ENCODE assay signal across 9 mouse cellular contexts in the genomic region with DNA sequence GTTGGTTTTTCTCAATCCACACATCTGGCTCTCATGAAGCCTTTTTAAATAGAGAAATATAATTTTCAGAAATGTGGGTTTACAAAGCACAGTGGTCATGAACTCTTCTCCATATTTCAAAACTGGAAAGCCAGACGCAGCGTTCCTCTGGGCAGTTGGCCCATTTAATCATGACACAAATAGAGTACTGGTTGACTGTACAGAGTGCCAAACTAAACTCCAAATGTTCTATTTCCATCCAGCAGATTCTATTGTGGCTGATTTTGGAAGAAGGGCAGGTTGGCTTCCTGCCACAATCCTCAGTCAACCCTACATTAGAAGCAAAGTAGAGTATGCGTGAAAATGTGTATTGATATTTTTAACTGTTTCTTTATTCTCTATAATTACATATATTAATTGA.
DNase-seq lines count a peak whose midpoint lies in the region; ATAC-seq and TF ChIP-seq lines count a peak whose summit lies in the region.
"Had no signal": no experiment of that assay in that cellular context is flagged by ENCODE, and none has a peak within 500 bp of the region (broad histone marks: within the 10 kb centered on the region; RNA-seq: fewer than 3 reads in every experiment).

No protein-coding gene starts in this region.

- no peak overlapping the region for H3K9ac ChIP-seq in hindbrain, postnatal 0 days (replicated peaks; ENCODE audit: low read length)
- H3K9ac ChIP-seq in hindbrain, embryonic 14.5 days, result no peak overlapping the region
- H3K9ac ChIP-seq: heart, embryonic 15.5 days had no signal

- no peak overlapping the region for H3K4me3 ChIP-seq in hindbrain, postnatal 0 days (ENCODE audit: low read length)
- no peak overlapping the region for H3K4me3 ChIP-seq in hindbrain, embryonic 14.5 days (replicated peaks; ENCODE audit: low read length)
- H3K4me3 ChIP-seq: heart, embryonic 15.5 days had no signal

- DNase-seq in hindbrain, postnatal 0 days (ENCODE audit: low spot score), result peak; percentile 54
- DNase-seq in hindbrain, embryonic 14.5 days (ENCODE audit: low spot score), result no peak
- DNase-seq in adrenal gland, adult 8-10 months, result peak; percentile 1
- peak; percentile 45 for DNase-seq in cerebellum, adult 9-10 months
- peak; percentile 14 to 49 for DNase-seq in layer of hippocampus, postnatal 25 days (ENCODE audit: extremely low spot score in 1 of 2, low spot score in 1 of 2)
- DNase-seq in natural killer cell, adult 2 months (ENCODE audit: low spot score in 2 of 2), result no peak
- no peak for DNase-seq in thymus, postnatal 4 days
- DNase-seq in spleen, postnatal 14 days (ENCODE audit: low spot score in 2 of 2), result no peak

- no peak overlapping the region for H3K27ac ChIP-seq in hindbrain, postnatal 0 days
- H3K27ac ChIP-seq in hindbrain, embryonic 14.5 days, result no peak overlapping the region
- H3K27ac ChIP-seq: heart, embryonic 15.5 days had no signal

- no peaks in the 10 kb centered on the region for H3K27me3 ChIP-seq in hindbrain, postnatal 0 days (ENCODE audit: insufficient read depth, low read length)
- H3K27me3 ChIP-seq in hindbrain, embryonic 14.5 days (ENCODE audit: control insufficient read depth, insufficient read depth, low read length), result no peaks in the 10 kb centered on the region
- H3K27me3 ChIP-seq: heart, embryonic 15.5 days had no signal

- H3K4me2 ChIP-seq in hindbrain, postnatal 0 days (ENCODE audit: low read depth, low read length), result no peak overlapping the region
- no peak overlapping the region for H3K4me2 ChIP-seq in hindbrain, embryonic 14.5 days (replicated peaks)
- H3K4me2 ChIP-seq: heart, embryonic 15.5 days had no signal

- H3K4me1 ChIP-seq in hindbrain, postnatal 0 days (ENCODE audit: insufficient read depth, low read length), result no peaks in the 10 kb centered on the region
- H3K4me1 ChIP-seq in hindbrain, embryonic 14.5 days (replicated peaks; ENCODE audit: control insufficient read depth, insufficient read depth, low read length), result no peaks in the 10 kb centered on the region
- H3K4me1 ChIP-seq: heart, embryonic 15.5 days had no signal

- WGBS in hindbrain, postnatal 0 days, result 45% methylated on average over 3 of the region's 3 CpGs
- WGBS in hindbrain, embryonic 14.5 days, result 83% methylated on average over 3 of the region's 3 CpGs

- no peak for TF ChIP-seq CTCF in hindbrain, postnatal 0 days (IDR thresholded peaks at IDR 0.05; ENCODE audit: low read depth)

- no peak for ATAC-seq in hindbrain, postnatal 0 days
- ATAC-seq in hindbrain, embryonic 14.5 days (ENCODE audit: low FRiP score), result no peak

- no peaks in the 10 kb centered on the region for H3K9me3 ChIP-seq in hindbrain, postnatal 0 days (ENCODE audit: low read length)
- no peaks in the 10 kb centered on the region for H3K9me3 ChIP-seq in hindbrain, embryonic 14.5 days (ENCODE audit: control insufficient read depth, low read length)
- H3K9me3 ChIP-seq: heart, embryonic 15.5 days had no signal

- no peaks in the 10 kb centered on the region for H3K36me3 ChIP-seq in hindbrain, postnatal 0 days (ENCODE audit: insufficient read depth, low read length)
- H3K36me3 ChIP-seq in hindbrain, embryonic 14.5 days (replicated peaks; ENCODE audit: control insufficient read depth, insufficient read depth), result no peaks in the 10 kb centered on the region
- H3K36me3 ChIP-seq: heart, embryonic 15.5 days had no signal

Comparison
In these comparisons a context has a peak if more than half of its experiments do, and no peak if none do; other contexts are left out.
1. DNase-seq: peak in hindbrain, postnatal 0 days (single experiment), adrenal gland, adult 8-10 months (single experiment), cerebellum, adult 9-10 months (single experiment) and layer of hippocampus, postnatal 25 days (2 of 2); none in hindbrain, embryonic 14.5 days (single experiment), natural killer cell, adult 2 months (0 of 2), thymus, postnatal 4 days (single experiment) and spleen, postnatal 14 days (0 of 2).